Mouse (Mus musculus): Measurements from ENCODE around the gene Mab21l1. TPM values are rescaled to one million over a fixed set of nuclear protein-coding genes. Genes with fewer than 3 reads are reported as not detected.

Gene Mab21l1
- polyA plus RNA-seq (2016; fragmentation: Nextera tagmentation; extraction: Ambion mirVana): 72.6 and 89.1 TPM in 2 replicates

DNA sequence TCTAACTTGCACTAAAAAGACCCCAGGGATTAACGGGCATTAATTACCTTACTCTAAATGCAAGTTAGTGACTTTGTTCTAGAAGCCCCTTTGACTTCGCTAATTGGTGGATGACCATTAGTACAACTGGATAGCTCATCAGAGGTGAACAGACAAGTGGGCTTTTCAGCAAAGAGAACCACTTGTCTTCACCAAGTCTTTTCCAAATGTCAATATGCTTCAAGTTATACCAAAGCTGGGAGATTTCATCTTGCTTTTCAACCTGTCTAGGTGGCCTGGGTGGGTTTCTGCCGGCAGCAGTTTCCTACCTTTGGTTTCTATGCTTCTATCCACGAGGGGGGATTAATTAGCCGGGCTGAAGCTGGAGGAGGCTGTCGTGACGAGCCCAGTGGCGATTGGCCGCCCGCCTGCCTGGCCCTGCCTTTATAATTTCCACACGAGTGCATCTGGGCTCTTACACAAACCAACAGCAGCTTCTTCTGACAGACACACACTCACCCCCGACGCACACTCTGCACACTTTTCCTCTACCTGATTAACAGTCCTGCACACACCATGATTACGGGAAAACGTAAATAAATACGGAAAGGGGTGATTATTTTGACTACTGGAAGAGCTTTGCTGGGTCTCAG, at the start of gene Mab21l1:
TSS of gene Mab21l1 (plus strand) at position 455 of the 632 bp plus-strand sequence.
- WGBS: 1% methylated on average over 16 of the region's 16 CpGs
- Histone ChIP-seq H3K9me3 (no peaks in the 10 kb centered on the region), H3K4me1 (replicated peaks) (peaks cover 24% of the 10 kb centered on the region), H3K4me3 (replicated peaks) (peak within 1 kb of the TSS; percentile 64), H3K4me2 (peak within 1 kb of the TSS; percentile 87), H3K9ac (replicated peaks) (peak within 1 kb of the TSS; percentile 93), H3K27me3 (peaks cover 28% of the 10 kb centered on the region; the same call in 1 of the 2 replicates), H3K27ac (peak within 1 kb of the TSS; percentile 97), H3K36me3 (no peaks in the 10 kb centered on the region)
- ATAC-seq (ENCODE audit: insufficient number of reproducible peaks, insufficient read depth, low FRiP score, low TSS enrichment, low read depth): peak; percentile 68

DNA sequence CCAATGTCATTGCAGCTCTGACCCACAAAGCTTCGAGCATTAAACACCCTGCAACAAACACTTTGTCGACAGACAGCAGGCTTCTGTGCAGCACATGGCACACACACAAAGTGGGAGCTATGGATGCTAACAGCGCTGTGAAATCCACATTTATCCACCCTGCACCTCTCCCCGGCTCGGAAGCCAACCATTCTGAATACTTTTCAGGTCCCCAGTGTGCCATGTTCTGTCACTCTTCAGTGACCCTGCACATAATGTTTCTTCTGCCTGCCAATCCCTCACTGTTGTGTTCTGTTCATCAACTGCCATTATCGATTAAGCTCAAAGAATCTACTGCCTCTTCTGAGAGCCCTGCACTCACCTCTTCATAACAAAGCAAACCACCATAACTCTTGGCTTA, 48.6 kb upstream of the Mab21l1 start:
- no peak overlapping the region for H3K9ac ChIP-seq (replicated peaks)
- H3K4me1 ChIP-seq (replicated peaks): 0 out of 2 replicates have a peak, but pooled peaks cover 2% of the 10 kb centered on the region
- H3K36me3 ChIP-seq: no peaks in the 10 kb centered on the region
- no peak overlapping the region for H3K4me2 ChIP-seq
- H3K4me3 ChIP-seq (replicated peaks): no peak overlapping the region
- H3K27ac ChIP-seq: no peak overlapping the region
- no peaks in the 10 kb centered on the region for H3K27me3 ChIP-seq
- no peaks in the 10 kb centered on the region for H3K9me3 ChIP-seq
- WGBS: 79% methylated on average over 6 of the region's 6 CpGs
- ATAC-seq (ENCODE audit: insufficient number of reproducible peaks, insufficient read depth, low FRiP score, low TSS enrichment, low read depth): no peak

DNA sequence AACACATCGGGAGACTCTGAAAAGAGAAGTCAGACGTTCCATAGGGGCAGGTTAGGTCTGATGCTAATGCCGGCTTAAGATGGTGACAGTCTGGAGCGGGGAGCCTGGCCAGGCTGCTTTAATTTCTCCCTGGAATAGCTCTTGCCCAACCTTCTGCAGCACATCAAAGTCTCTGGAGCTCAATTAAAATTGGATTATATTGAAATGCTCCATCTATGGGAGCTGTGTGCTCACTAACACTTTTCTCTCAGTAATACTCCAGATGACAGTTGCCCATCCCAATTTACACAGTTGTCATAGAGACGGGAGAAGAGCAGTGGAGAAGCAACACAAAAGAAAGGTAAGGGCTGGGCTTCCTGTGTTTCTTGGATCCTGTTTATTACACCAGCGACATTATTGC, 40.9 kb upstream of the Mab21l1 start:
- no peaks in the 10 kb centered on the region for H3K36me3 ChIP-seq
- H3K9me3 ChIP-seq: no peaks in the 10 kb centered on the region
- H3K9ac ChIP-seq (replicated peaks): no peak overlapping the region
- no peak overlapping the region for H3K4me3 ChIP-seq (replicated peaks)
- H3K4me2 ChIP-seq: no peak overlapping the region
- no peak for ATAC-seq (ENCODE audit: insufficient number of reproducible peaks, insufficient read depth, low FRiP score, low TSS enrichment, low read depth)
- H3K27ac ChIP-seq: no peak overlapping the region
- H3K4me1 ChIP-seq (replicated peaks): peaks cover 4% of the 10 kb centered on the region; the same call in 1 of the 2 replicates
- WGBS: 55% methylated on average over 6 of the region's 6 CpGs
- H3K27me3 ChIP-seq: no peaks in the 10 kb centered on the region

DNA sequence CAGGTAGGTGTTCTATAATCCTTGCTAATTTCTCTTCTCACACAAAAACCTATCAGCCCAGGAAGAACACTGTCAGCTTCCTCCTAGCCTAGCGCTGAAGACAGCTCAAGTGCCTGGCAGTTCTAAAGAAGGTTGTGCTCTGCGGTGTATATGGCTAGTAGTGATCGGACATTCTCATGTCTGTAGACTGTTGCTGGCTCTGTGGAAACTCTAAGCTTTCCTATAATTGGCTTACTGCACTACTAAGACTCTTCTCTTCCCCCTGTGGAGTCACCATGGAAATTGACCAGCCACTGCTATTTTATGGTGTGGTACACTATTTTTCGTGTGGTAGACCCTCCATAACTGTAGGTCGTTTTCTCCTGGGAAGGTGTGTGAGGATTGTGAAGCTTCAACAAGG, 40.1 kb upstream of the Mab21l1 start:
- 67% methylated on average over 5 of the region's 5 CpGs for WGBS
- Histone ChIP-seq H3K4me3 (replicated peaks) (no peak overlapping the region), H3K36me3 (no peaks in the 10 kb centered on the region), H3K4me1 (replicated peaks) (peaks cover 4% of the 10 kb centered on the region; the same call in 1 of the 2 replicates), H3K4me2 (no peak overlapping the region), H3K27me3 (no peaks in the 10 kb centered on the region), H3K27ac (no peak overlapping the region), H3K9me3 (no peaks in the 10 kb centered on the region), H3K9ac (replicated peaks) (no peak overlapping the region)
- ATAC-seq (ENCODE audit: insufficient number of reproducible peaks, insufficient read depth, low FRiP score, low TSS enrichment, low read depth): no peak

DNA sequence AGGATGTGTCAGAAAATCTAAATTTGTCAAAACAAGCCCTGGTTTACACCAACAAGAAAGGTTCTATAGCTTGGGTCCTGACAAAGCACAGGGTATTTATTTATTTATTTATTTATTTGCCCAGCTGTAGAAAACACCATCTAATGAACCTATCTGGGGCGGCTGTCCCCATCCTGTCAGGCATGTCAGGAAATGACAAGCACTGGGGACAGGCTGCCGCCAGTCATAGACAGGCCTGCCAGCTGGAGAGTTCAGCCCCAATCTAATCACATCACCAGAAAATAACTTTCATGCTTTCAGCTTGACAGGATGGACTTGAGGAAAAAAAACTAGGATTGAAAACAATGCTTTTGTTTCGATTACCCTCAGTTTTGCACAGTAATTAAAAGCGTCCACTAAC, 39.7 kb upstream of the Mab21l1 start:
- WGBS: 79% methylated on average over 4 of the region's 4 CpGs
- Histone ChIP-seq H3K36me3 (no peaks in the 10 kb centered on the region), H3K4me2 (no peak overlapping the region), H3K27ac (no peak overlapping the region), H3K9me3 (no peaks in the 10 kb centered on the region), H3K4me3 (replicated peaks) (no peak overlapping the region), H3K9ac (replicated peaks) (no peak overlapping the region), H3K4me1 (replicated peaks) (peaks cover 4% of the 10 kb centered on the region; the same call in 1 of the 2 replicates), H3K27me3 (no peaks in the 10 kb centered on the region)
- ATAC-seq (ENCODE audit: insufficient number of reproducible peaks, insufficient read depth, low FRiP score, low TSS enrichment, low read depth): no peak

DNA sequence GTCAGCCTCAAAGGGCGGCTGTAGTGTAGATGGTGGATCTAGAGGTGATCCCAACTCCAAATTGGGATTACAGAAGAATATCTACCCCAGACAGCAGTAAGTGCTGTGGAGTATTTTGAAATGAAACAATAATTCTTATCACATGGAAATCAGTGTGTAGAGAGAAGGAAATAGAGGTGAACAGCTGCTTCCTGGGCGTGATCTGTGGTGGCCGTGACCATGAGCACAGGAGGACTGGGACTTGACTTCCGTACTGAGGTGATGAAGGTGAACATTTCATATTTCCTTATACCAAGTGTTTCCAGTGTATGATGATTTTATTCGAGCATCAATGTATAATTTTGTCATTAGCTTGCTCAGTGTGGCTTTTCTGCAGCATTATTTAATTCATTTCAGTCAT, 38.4 kb upstream of the Mab21l1 start:
- no peak for ATAC-seq (ENCODE audit: insufficient number of reproducible peaks, insufficient read depth, low FRiP score, low TSS enrichment, low read depth)
- H3K36me3 ChIP-seq: no peaks in the 10 kb centered on the region
- WGBS: 85% methylated on average over 5 of the region's 5 CpGs

DNA sequence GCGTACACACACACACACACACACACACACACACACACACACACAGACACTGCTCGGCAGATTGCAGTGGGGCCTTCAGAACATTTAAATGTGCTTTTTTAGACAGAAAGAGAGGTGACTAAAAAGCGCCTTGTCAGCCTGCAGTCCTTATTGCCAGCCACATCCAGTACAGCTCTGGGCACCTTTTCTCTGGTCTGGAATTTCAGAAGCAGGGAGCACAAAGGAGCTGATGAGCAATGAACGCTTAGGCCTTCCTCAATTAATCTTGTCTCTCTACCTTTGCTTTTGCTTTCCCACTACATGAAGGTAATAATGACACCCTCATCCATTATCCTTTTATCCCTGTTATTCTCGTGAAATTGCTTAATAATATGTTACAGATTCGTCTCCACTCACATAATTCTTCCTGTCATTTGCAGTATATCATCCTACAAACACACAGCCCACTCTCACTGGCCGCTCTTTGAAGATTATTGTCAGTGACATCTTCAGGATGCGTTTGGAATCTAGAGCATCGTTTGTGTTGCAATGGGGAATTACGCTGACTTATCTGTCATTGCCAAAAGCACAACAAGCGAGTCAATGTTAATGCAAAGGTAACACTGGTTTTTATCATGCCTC, 31.8 kb upstream of the Mab21l1 start:
- no peak overlapping the region for H3K27ac ChIP-seq
- peaks cover 20% of the 10 kb centered on the region for H3K4me1 ChIP-seq (replicated peaks)
- no peaks in the 10 kb centered on the region; the same call in 1 of the 2 replicates for H3K27me3 ChIP-seq
- H3K9ac ChIP-seq (replicated peaks): no peak overlapping the region
- H3K36me3 ChIP-seq: no peaks in the 10 kb centered on the region
- H3K4me2 ChIP-seq: no peak overlapping the region
- ATAC-seq (ENCODE audit: insufficient number of reproducible peaks, insufficient read depth, low FRiP score, low TSS enrichment, low read depth): no peak
- H3K4me3 ChIP-seq (replicated peaks): no peak overlapping the region
- H3K9me3 ChIP-seq: no peaks in the 10 kb centered on the region
- 48% methylated on average over 11 of the region's 11 CpGs for WGBS

More for the DNA sequence above, 38.4 kb upstream of the Mab21l1 start:
- Histone ChIP-seq H3K4me3 (replicated peaks) (no peak overlapping the region), H3K9me3 (no peaks in the 10 kb centered on the region), H3K9ac (replicated peaks) (no peak overlapping the region), H3K27ac (no peak overlapping the region), H3K4me1 (replicated peaks) (peaks cover 4% of the 10 kb centered on the region; the same call in 1 of the 2 replicates), H3K4me2 (no peak overlapping the region), H3K27me3 (no peaks in the 10 kb centered on the region; the same call in 1 of the 2 replicates)

DNA sequence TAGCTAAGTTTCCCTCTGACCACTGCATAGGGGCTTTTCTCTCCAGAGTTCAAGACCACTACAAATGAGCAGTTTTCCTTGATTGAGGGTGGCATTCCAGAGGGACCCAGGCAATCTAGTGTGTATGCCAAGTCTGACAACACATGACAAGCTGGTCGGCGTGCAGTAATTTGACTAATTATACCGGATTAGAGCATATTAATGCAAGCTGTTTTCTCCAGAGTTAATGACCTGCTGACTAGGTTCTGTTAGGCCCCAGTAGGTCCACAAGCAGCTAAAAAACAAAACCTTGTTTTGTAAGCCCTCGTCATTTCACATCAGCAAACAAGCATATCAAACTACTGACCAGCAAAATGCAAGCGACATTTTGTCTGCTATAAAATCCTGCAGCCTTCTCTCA, 30.9 kb upstream of the Mab21l1 start:
- peak overlapping the region; percentile 37; the same call in 1 of the 2 replicates for H3K27ac ChIP-seq

DNA sequence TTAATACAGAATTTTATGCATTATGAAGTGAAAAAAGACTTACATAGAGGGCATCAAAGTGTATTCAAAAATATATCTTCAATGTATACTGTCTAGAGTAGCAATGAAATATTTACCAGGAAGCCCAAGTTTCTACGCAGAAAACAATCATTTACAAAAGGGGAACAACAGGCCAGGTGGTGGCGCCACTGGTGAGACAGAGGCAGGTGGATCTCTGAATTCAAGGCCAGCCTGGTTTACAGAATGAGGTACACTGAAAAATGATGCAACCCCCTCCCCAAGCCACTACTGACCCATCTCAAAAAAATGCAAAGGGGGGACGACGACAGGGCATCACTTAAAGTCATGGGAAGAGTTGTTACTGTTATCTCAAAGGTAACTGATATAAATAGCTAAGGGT, 29.8 kb upstream of the Mab21l1 start:
- Histone ChIP-seq H3K27ac (no peak overlapping the region), H3K4me2 (no peak overlapping the region), H3K36me3 (no peaks in the 10 kb centered on the region), H3K4me1 (replicated peaks) (peaks cover 36% of the 10 kb centered on the region), H3K27me3 (no peaks in the 10 kb centered on the region; the same call in 1 of the 2 replicates), H3K9me3 (no peaks in the 10 kb centered on the region), H3K4me3 (replicated peaks) (no peak overlapping the region), H3K9ac (replicated peaks) (no peak overlapping the region)
- WGBS: 78% methylated on average over 4 of the region's 4 CpGs
- no peak for ATAC-seq (ENCODE audit: insufficient number of reproducible peaks, insufficient read depth, low FRiP score, low TSS enrichment, low read depth)

More for the DNA sequence above, 30.9 kb upstream of the Mab21l1 start:
- H3K9me3 ChIP-seq: no peaks in the 10 kb centered on the region
- no peaks in the 10 kb centered on the region; the same call in 1 of the 2 replicates for H3K27me3 ChIP-seq
- H3K4me3 ChIP-seq (replicated peaks): no peak overlapping the region
- no peak for ATAC-seq (ENCODE audit: insufficient number of reproducible peaks, insufficient read depth, low FRiP score, low TSS enrichment, low read depth)
- no peaks in the 10 kb centered on the region for H3K36me3 ChIP-seq
- no peak overlapping the region for H3K9ac ChIP-seq (replicated peaks)
- no peak overlapping the region for H3K4me2 ChIP-seq
- 25% methylated on average over 5 of the region's 5 CpGs for WGBS
- peaks cover 28% of the 10 kb centered on the region for H3K4me1 ChIP-seq (replicated peaks)

DNA sequence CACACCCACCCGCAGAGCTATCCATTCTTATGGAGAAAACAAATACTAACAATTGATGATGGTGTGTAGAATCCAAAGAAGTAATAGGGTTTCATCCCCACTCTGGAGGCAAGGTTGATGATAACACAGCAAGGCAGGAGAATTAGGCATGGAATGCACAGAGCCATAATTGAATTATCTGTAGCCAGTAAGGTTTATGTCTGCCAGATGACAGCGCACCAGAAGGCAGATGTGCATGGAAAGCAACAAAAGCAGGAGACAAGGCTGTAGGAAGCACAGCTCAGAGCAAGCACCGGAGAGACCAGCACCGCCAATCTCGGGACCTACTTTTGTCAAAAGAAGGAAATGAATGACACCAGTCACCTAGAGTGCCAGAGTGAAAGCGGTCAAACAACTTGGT, 28.4 kb upstream of the Mab21l1 start:
- no peak overlapping the region for H3K4me3 ChIP-seq (replicated peaks)
- peaks cover 36% of the 10 kb centered on the region for H3K4me1 ChIP-seq (replicated peaks)
- H3K4me2 ChIP-seq: no peak overlapping the region
- no peak overlapping the region for H3K9ac ChIP-seq (replicated peaks)
- no peaks in the 10 kb centered on the region for H3K27me3 ChIP-seq
- no peaks in the 10 kb centered on the region for H3K36me3 ChIP-seq
- ATAC-seq (ENCODE audit: insufficient number of reproducible peaks, insufficient read depth, low FRiP score, low TSS enrichment, low read depth): no peak
- no peaks in the 10 kb centered on the region for H3K9me3 ChIP-seq
- WGBS: 90% methylated on average over 6 of the region's 6 CpGs
- no peak overlapping the region for H3K27ac ChIP-seq

DNA sequence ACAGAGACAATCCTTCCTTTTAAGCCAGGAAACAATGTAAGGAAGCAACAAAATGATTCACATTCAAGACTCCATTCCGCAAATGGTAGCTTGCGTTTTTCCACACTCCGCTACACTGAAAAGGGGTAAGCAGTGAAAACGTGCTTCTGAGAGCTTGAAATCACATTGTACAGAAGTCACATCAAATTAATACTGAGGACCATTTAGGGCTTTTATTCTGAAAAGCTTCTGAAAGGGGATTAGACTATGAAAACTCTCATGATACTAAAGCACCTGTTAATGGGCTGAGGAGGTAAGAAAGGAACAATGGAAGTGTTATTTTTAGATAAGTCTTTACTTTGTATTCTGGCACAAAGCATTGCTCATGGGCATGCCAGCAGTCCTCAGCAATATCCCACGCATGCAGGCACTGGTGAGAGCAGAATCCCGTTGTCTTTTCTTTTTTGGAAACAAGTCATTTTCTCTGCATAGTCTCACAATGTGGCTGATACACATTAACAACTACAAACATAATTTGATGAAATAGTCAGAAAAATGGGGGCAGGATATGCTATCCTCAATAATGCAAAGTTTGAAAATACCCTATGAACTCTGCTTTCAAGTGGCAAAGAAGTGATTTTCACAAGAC, 27.2 kb upstream of the Mab21l1 start:
- Histone ChIP-seq H3K4me3 (replicated peaks) (no peak overlapping the region), H3K27me3 (no peaks in the 10 kb centered on the region), H3K4me1 (replicated peaks) (peaks cover 36% of the 10 kb centered on the region), H3K36me3 (no peaks in the 10 kb centered on the region), H3K9ac (replicated peaks) (no peak overlapping the region), H3K9me3 (no peaks in the 10 kb centered on the region), H3K4me2 (no peak overlapping the region), H3K27ac (no peak overlapping the region)
- 89% methylated on average over 6 of the region's 6 CpGs for WGBS
- no peak for ATAC-seq (ENCODE audit: insufficient number of reproducible peaks, insufficient read depth, low FRiP score, low TSS enrichment, low read depth)
